Mouse (Mus musculus) hindbrain, embryonic 11.5 days (tissue): ENCODE data around the gene Ppm1h. TPM values are rescaled to one million over a fixed set of nuclear protein-coding genes. Genes with fewer than 3 reads are reported as not detected.
A peak's percentile ranks its signal among the peaks of the same experiment; 100 is the strongest.

Experiments
- microRNA counts: library from miRNA; unstranded; fragments of <30 nt; microRNA quantifications from one replicate; lab custom pipeline; 2015
- polyA plus RNA-seq: library from polyadenylated mRNA; unstranded; fragments of >200 nt; fragmentation: Nextera tagmentation; extraction: Ambion mirVana; gene quantifications from 2 replicates; pipeline ENCODE4 v1.2.1, GENCODE M21; 2014

Ppm1h gene
- polyA plus RNA-seq, 1 experiment from 2014 or later, result 9.7 TPM

MicroRNAs within 50 kb of the gene (microRNA counts, 519-probe panel; counts per million panel counts)
- microRNA mmu-let-7i (lab: Ali Mortazavi, UCI), result 5,458 counts per million, percentile 80 among the panel's probes with 10 or more counts

Other genes with a start within 250 kb of the Ppm1h start
- 0.32 and 0.39 TPM in 2 replicates for gene Avpr1a, start 230.3 kb upstream of the Ppm1h start, polyA plus RNA-seq